Mouse (Mus musculus) lung, embryonic 15.5 days (tissue): ENCODE data around the gene Sec22c. TPM values are rescaled to one million over a fixed set of nuclear protein-coding genes. Genes with fewer than 3 reads are reported as not detected.
A peak's percentile ranks its signal among the peaks of the same experiment; 100 is the strongest.

Experiments used
- ATAC-seq: fragments of 200-750 bp; cut with Nextera tagmentation; 2 replicates; pipeline ENCODE4 v1.8.0; 2017; ENCODE audit warnings: moderate number of reproducible peaks, borderline replicate concordance; ENCODE audit not compliant: low FRiP score, low TSS enrichment; ENCODE audit errors: extremely low read depth
- H3K27ac ChIP-seq: fragments of 300-500 bp; sonication (generic); 2 replicates; pipeline ENCODE4 v1.5.1; 2015; ENCODE audit warnings: moderate library complexity, mild to moderate bottlenecking, inconsistent platforms
- H3K27me3 ChIP-seq: fragments of 300-500 bp; sonication (generic); 2 replicates; pipeline ENCODE4 v1.6.1; 2015; ENCODE audit warnings: inconsistent platforms
- H3K36me3 ChIP-seq: fragments of 300-500 bp; sonication (generic); 2 replicates; pipeline ENCODE4 v1.6.1; 2015; ENCODE audit warnings: inconsistent platforms
- H3K4me1 ChIP-seq: fragments of 300-500 bp; sonication (generic); 2 replicates; pipeline ENCODE4 v1.6.1; 2015; ENCODE audit warnings: inconsistent platforms
- H3K4me2 ChIP-seq: fragments of 300-500 bp; sonication (generic); 2 replicates; pipeline ENCODE4 v1.6.1; 2015; ENCODE audit warnings: inconsistent platforms, mild to moderate bottlenecking, moderate library complexity
- H3K4me3 ChIP-seq: fragments of 300-500 bp; sonication (generic); 2 replicates; pipeline ENCODE4 v1.5.1; 2015; ENCODE audit warnings: mild to moderate bottlenecking, inconsistent platforms
- H3K9ac ChIP-seq: fragments of 300-500 bp; sonication (generic); 2 replicates; pipeline ENCODE4 v1.6.1; 2015; ENCODE audit warnings: inconsistent platforms
- H3K9me3 ChIP-seq: fragments of 300-500 bp; sonication (generic); 2 replicates; pipeline ENCODE4 v1.6.1; 2016; ENCODE audit warnings: inconsistent platforms
- WGBS: fragments of 180-500 bp; shearing (Covaris S2); methylation state at CpG from one replicate; pipeline ENCODE4 v1.1.7; 2015; 5-methylcytosine and 5-hydroxymethylcytosine counted together
- polyA plus RNA-seq: library from polyadenylated mRNA; unstranded; fragments of >200 nt; fragmentation: Nextera tagmentation; extraction: Ambion mirVana; gene quantifications from 2 replicates; pipeline ENCODE4 v1.2.1, GENCODE M21; 2015

Sec22c gene
- polyA plus RNA-seq, 1 experiment from 2014 or later, result 10.3 TPM

GRCm38 (mm10) chr9:121690200-121690651 is 15.1 kb downstream of the Sec22c start:
- no peak overlapping the region for H3K9ac ChIP-seq
- H3K27me3 ChIP-seq, result no peaks in the 10 kb centered on the region
- no peaks in the 10 kb centered on the region for H3K9me3 ChIP-seq
- H3K4me1 ChIP-seq, result 0 out of 2 replicates have a peak, but pooled peaks cover 3% of the 10 kb centered on the region
- peaks cover 16% of the 10 kb centered on the region; the same call in 1 of the 2 replicates for H3K36me3 ChIP-seq
- no peak for ATAC-seq
- no peak overlapping the region for H3K27ac ChIP-seq
- no peak overlapping the region for H3K4me3 ChIP-seq
- no peak overlapping the region for H3K4me2 ChIP-seq
- WGBS, result 64% methylated on average over 15 of the region's 15 CpGs

- Histone ChIP-seq H3K27me3 (no peaks in the 10 kb centered on the region), H3K27ac (no peak overlapping the region), H3K9me3 (no peaks in the 10 kb centered on the region), H3K9ac (no peak overlapping the region), H3K4me3 (no peak overlapping the region), H3K4me2 (no peak overlapping the region), H3K36me3 (peaks cover 15% of the 10 kb centered on the region; the same call in 1 of the 2 replicates), H3K4me1 (no peaks in the 10 kb centered on the region)
- no peak for ATAC-seq
- 75% methylated on average over 7 of the region's 7 CpGs for WGBS
These were observed 20.6 kb downstream of the Sec22c start for GRCm38 (mm10) chr9:121684702-121685101.

- no peak for ATAC-seq
These were observed 23.1 kb downstream of the Sec22c start for GRCm38 (mm10) chr9:121682037-121682680.

GRCm38 (mm10) chr9:121681191-121681590 is 24.1 kb downstream of the Sec22c start:
- H3K9ac ChIP-seq, result no peak overlapping the region
- H3K4me3 ChIP-seq, result no peak overlapping the region
- WGBS, result 76% methylated on average over 8 of the region's 8 CpGs
- H3K27ac ChIP-seq, result no peak overlapping the region
- H3K27me3 ChIP-seq, result no peaks in the 10 kb centered on the region
- no peak for ATAC-seq
- peaks cover 21% of the 10 kb centered on the region for H3K4me1 ChIP-seq
- H3K36me3 ChIP-seq, result 0 out of 2 replicates have a peak, but pooled peaks cover 5% of the 10 kb centered on the region
- no peaks in the 10 kb centered on the region for H3K9me3 ChIP-seq
- H3K4me2 ChIP-seq, result no peak overlapping the region

More at GRCm38 (mm10) chr9:121682037-121682680, 23.1 kb downstream of the Sec22c start:
- WGBS, result 75% methylated on average over 18 of the region's 18 CpGs
- no peaks in the 10 kb centered on the region for H3K9me3 ChIP-seq
- no peak overlapping the region for H3K9ac ChIP-seq
- H3K4me3 ChIP-seq, result no peak overlapping the region
- peaks cover 6% of the 10 kb centered on the region; the same call in 1 of the 2 replicates for H3K36me3 ChIP-seq
- H3K4me2 ChIP-seq, result no peak overlapping the region
- H3K27me3 ChIP-seq, result no peaks in the 10 kb centered on the region
- no peak overlapping the region for H3K27ac ChIP-seq
- H3K4me1 ChIP-seq, result peaks cover 16% of the 10 kb centered on the region

GRCm38 (mm10) chr9:121679549-121679948 is 25.7 kb downstream of the Sec22c start:
- H3K27me3 ChIP-seq, result no peaks in the 10 kb centered on the region
- no peak overlapping the region for H3K27ac ChIP-seq
- 0 out of 2 replicates have a peak, but pooled peaks cover 2% of the 10 kb centered on the region for H3K36me3 ChIP-seq
- no peak overlapping the region for H3K4me2 ChIP-seq
- H3K9me3 ChIP-seq, result no peaks in the 10 kb centered on the region
- peak; percentile 34; the same call in 1 of the 2 replicates for ATAC-seq
- 22% methylated on average over 6 of the region's 6 CpGs for WGBS
- H3K4me3 ChIP-seq, result no peak overlapping the region
- peaks cover 21% of the 10 kb centered on the region for H3K4me1 ChIP-seq
- no peak overlapping the region for H3K9ac ChIP-seq

GRCm38 (mm10) chr9:121677476-121677875 is 27.8 kb downstream of the Sec22c start:
- Histone ChIP-seq H3K9me3 (no peaks in the 10 kb centered on the region), H3K4me1 (peaks cover 23% of the 10 kb centered on the region), H3K27ac (no peak overlapping the region), H3K9ac (no peak overlapping the region), H3K27me3 (no peaks in the 10 kb centered on the region), H3K4me2 (no peak overlapping the region), H3K36me3 (0 out of 2 replicates have a peak, but pooled peaks cover under 1% of the 10 kb centered on the region), H3K4me3 (no peak overlapping the region)
- WGBS, result 23% methylated on average over 8 of the region's 8 CpGs
- no peak for ATAC-seq

GRCm38 (mm10) chr9:121677069-121677468 is 28.2 kb downstream of the Sec22c start:
- H3K4me2 ChIP-seq, result no peak overlapping the region
- no peak overlapping the region for H3K9ac ChIP-seq
- ATAC-seq, result no peak
- no peak overlapping the region for H3K27ac ChIP-seq
- WGBS, result 31% methylated on average over 4 of the region's 4 CpGs
- H3K4me3 ChIP-seq, result no peak overlapping the region
- H3K36me3 ChIP-seq, result no peaks in the 10 kb centered on the region
- H3K4me1 ChIP-seq, result peaks cover 27% of the 10 kb centered on the region
- H3K9me3 ChIP-seq, result no peaks in the 10 kb centered on the region
- no peaks in the 10 kb centered on the region for H3K27me3 ChIP-seq

- no peak overlapping the region for H3K4me2 ChIP-seq
- no peak overlapping the region for H3K9ac ChIP-seq
- H3K4me1 ChIP-seq, result peaks cover 27% of the 10 kb centered on the region
- no peak overlapping the region for H3K4me3 ChIP-seq
- peaks cover 8% of the 10 kb centered on the region; the same call in 1 of the 2 replicates for H3K27me3 ChIP-seq
- no peaks in the 10 kb centered on the region for H3K9me3 ChIP-seq
- ATAC-seq, result no peak
- H3K36me3 ChIP-seq, result no peaks in the 10 kb centered on the region
- no peak overlapping the region for H3K27ac ChIP-seq
- WGBS, result 78% methylated on average over 2 of the region's 2 CpGs
These were observed 29.7 kb downstream of the Sec22c start for GRCm38 (mm10) chr9:121675556-121675955.

- Histone ChIP-seq H3K27ac (no peak overlapping the region), H3K4me1 (peaks cover 27% of the 10 kb centered on the region), H3K4me3 (no peak overlapping the region), H3K27me3 (peaks cover 13% of the 10 kb centered on the region; the same call in 1 of the 2 replicates), H3K36me3 (no peaks in the 10 kb centered on the region), H3K4me2 (no peak overlapping the region), H3K9ac (no peak overlapping the region), H3K9me3 (no peaks in the 10 kb centered on the region)
- ATAC-seq, result no peak
- WGBS, result 72% methylated on average over 9 of the region's 9 CpGs
These were observed 30.3 kb downstream of the Sec22c start for GRCm38 (mm10) chr9:121675011-121675410.

GRCm38 (mm10) chr9:121673716-121674115 is 31.6 kb downstream of the Sec22c start:
- H3K4me1 ChIP-seq, result peaks cover 34% of the 10 kb centered on the region
- H3K4me2 ChIP-seq, result no peak overlapping the region
- H3K9ac ChIP-seq, result no peak overlapping the region
- no peak overlapping the region for H3K4me3 ChIP-seq
- H3K27me3 ChIP-seq, result peaks cover 25% of the 10 kb centered on the region
- H3K36me3 ChIP-seq, result no peaks in the 10 kb centered on the region
- no peak overlapping the region for H3K27ac ChIP-seq
- ATAC-seq, result no peak
- 86% methylated on average over 5 of the region's 5 CpGs for WGBS
- H3K9me3 ChIP-seq, result no peaks in the 10 kb centered on the region

- 28% methylated on average over 5 of the region's 5 CpGs for WGBS
- Histone ChIP-seq H3K4me1 (peaks cover 22% of the 10 kb centered on the region), H3K4me2 (no peak overlapping the region), H3K27me3 (peaks cover 39% of the 10 kb centered on the region), H3K9ac (no peak overlapping the region), H3K36me3 (no peaks in the 10 kb centered on the region), H3K27ac (no peak overlapping the region), H3K4me3 (no peak overlapping the region), H3K9me3 (no peaks in the 10 kb centered on the region)
- ATAC-seq, result peak; percentile 10; the same call in 1 of the 2 replicates
These were observed 33.0 kb downstream of the Sec22c start for GRCm38 (mm10) chr9:121672311-121672710.

- no peak for ATAC-seq
- 26% methylated on average over 7 of the region's 7 CpGs for WGBS
These were observed 34.0 kb downstream of the Sec22c start for GRCm38 (mm10) chr9:121671300-121671699.

More at GRCm38 (mm10) chr9:121671300-121671699, 34.0 kb downstream of the Sec22c start:
- H3K27me3 ChIP-seq, result peaks cover 47% of the 10 kb centered on the region
- no peak overlapping the region for H3K4me3 ChIP-seq
- H3K4me2 ChIP-seq, result no peak overlapping the region
- no peaks in the 10 kb centered on the region for H3K9me3 ChIP-seq
- no peaks in the 10 kb centered on the region for H3K36me3 ChIP-seq
- peaks cover 15% of the 10 kb centered on the region for H3K4me1 ChIP-seq
- no peak overlapping the region for H3K27ac ChIP-seq
- H3K9ac ChIP-seq, result no peak overlapping the region
